Mouse (Mus musculus) erythroblast, embryonic 14.5 days (primary cell): ENCODE data around the gene Gm13693. TPM values are rescaled to one million over a fixed set of nuclear protein-coding genes. Genes with fewer than 3 reads are reported as not detected.

Source experiments
- H3K27me3 ChIP-seq: 2 replicates; pipeline ENCODE4 v1.6.1; 2012; ENCODE audit warnings: inconsistent platforms; ENCODE audit not compliant: control insufficient read depth
- H3K36me3 ChIP-seq: 2 replicates; pipeline ENCODE4 v1.6.1; 2012; ENCODE audit warnings: mild to moderate bottlenecking, inconsistent platforms; ENCODE audit not compliant: control insufficient read depth
- H3K4me1 ChIP-seq: 2 replicates; pipeline ENCODE4 v1.6.1; 2012; ENCODE audit warnings: inconsistent platforms; ENCODE audit not compliant: control insufficient read depth
- H3K4me3 ChIP-seq: replicated peaks from 2 replicates; pipeline ENCODE3; 2012; ENCODE audit warnings: moderate library complexity, mild to moderate bottlenecking, inconsistent platforms
- H3K9me3 ChIP-seq: 2 replicates; pipeline ENCODE4 v1.6.1; 2012; ENCODE audit warnings: low read length, inconsistent platforms, mixed read lengths; ENCODE audit not compliant: control insufficient read depth
- GATA1 ChIP-seq: IDR thresholded peaks from 2 replicates; pipeline ENCODE4 v1.6.1; 2012; ENCODE audit warnings: low read length, inconsistent platforms, mixed read lengths
- TAL1 ChIP-seq: IDR thresholded peaks from 3 replicates; pipeline ENCODE4 v1.6.1; 2012; ENCODE audit warnings: low read length, inconsistent platforms, mixed read lengths
- polyA plus RNA-seq: library from polyadenylated mRNA; stranded (reverse); fragments of >175 nt; gene quantifications from 2 replicates; pipeline ENCODE4 v1.2.3, GENCODE M21; 2012

Gm13693 gene
- polyA plus RNA-seq, 1 experiment = 0.11 TPM

GRCm38 (mm10) chr2:84008913-84009312 is 47.6 kb downstream of the Gm13693 start:
- no peak overlapping the region for H3K4me3 ChIP-seq
- no peaks in the 10 kb centered on the region for H3K9me3 ChIP-seq
- no peaks in the 10 kb centered on the region for H3K36me3 ChIP-seq
- H3K4me1 ChIP-seq = peaks cover 5% of the 10 kb centered on the region
- TF ChIP-seq TAL1 (no peak), GATA1 (no peak)
- H3K27me3 ChIP-seq = no peaks in the 10 kb centered on the region

GRCm38 (mm10) chr2:84009818-84010217 is 48.5 kb downstream of the Gm13693 start:
- H3K4me3 ChIP-seq = no peak overlapping the region
- H3K4me1 ChIP-seq = peaks cover 5% of the 10 kb centered on the region
- no peaks in the 10 kb centered on the region for H3K36me3 ChIP-seq
- H3K9me3 ChIP-seq = no peaks in the 10 kb centered on the region
- no peaks in the 10 kb centered on the region for H3K27me3 ChIP-seq
- TF ChIP-seq TAL1 (no peak), GATA1 (no peak)

Other genes starting within 250 kb of the Gm13693 start
- gene Itgav, start 237.1 kb upstream of the Gm13693 start, polyA plus RNA-seq = 0.03 and 0.08 TPM in 2 replicates
- 0.01 TPM in 1 of 2 replicates, not detected in the other for gene Fam171b, start 148.9 kb upstream of the Gm13693 start, polyA plus RNA-seq
- gene Zswim2, start 20.3 kb upstream of the Gm13693 start, polyA plus RNA-seq = not detected in 2 replicates
- 0.05 and 0.11 TPM in 2 replicates for gene Gm13698, start 5.8 kb upstream of the Gm13693 start, polyA plus RNA-seq
- not detected in 2 replicates for gene Gm13695, start 5.8 kb downstream of the Gm13693 start, polyA plus RNA-seq
- 0.05 and 0.11 TPM in 2 replicates for gene Gm13696, start 11.6 kb downstream of the Gm13693 start, polyA plus RNA-seq
- gene Gm13694, start 17.4 kb downstream of the Gm13693 start, polyA plus RNA-seq = 0.05 and 0.11 TPM in 2 replicates
- 0.05 and 0.11 TPM in 2 replicates for gene Gm13697, start 23.2 kb downstream of the Gm13693 start, polyA plus RNA-seq
- 0.05 and 0.11 TPM in 2 replicates for gene Gm13691, start 29.1 kb downstream of the Gm13693 start, polyA plus RNA-seq